Mouse (Mus musculus) thymus, postnatal 10 days (tissue): Measurements from ENCODE around the gene Lhx1.

Experiments
- DNase-seq, 2 experiments: peaks; one replicate each; pipeline ENCODE4 v3.0.0; 2021; ENCODE audit warnings: low spot score in 2 of 2

The Lhx1 gene

GRCm38 (mm10) chr11:84526976-84527860 is 1.9 kb upstream of the Lhx1 start:
- DNase-seq: no peak

- DNase-seq: no peak
These were observed 1.1 kb upstream of the Lhx1 start for GRCm38 (mm10) chr11:84526451-84526850.

- no peak for DNase-seq
These were observed 644 bp downstream of the Lhx1 start for GRCm38 (mm10) chr11:84524511-84525270.

GRCm38 (mm10) chr11:84523841-84524510 is 1.4 kb downstream of the Lhx1 start:
- no peak for DNase-seq

GRCm38 (mm10) chr11:84523321-84523831 is 2.0 kb downstream of the Lhx1 start:
- DNase-seq: no peak

DNA sequence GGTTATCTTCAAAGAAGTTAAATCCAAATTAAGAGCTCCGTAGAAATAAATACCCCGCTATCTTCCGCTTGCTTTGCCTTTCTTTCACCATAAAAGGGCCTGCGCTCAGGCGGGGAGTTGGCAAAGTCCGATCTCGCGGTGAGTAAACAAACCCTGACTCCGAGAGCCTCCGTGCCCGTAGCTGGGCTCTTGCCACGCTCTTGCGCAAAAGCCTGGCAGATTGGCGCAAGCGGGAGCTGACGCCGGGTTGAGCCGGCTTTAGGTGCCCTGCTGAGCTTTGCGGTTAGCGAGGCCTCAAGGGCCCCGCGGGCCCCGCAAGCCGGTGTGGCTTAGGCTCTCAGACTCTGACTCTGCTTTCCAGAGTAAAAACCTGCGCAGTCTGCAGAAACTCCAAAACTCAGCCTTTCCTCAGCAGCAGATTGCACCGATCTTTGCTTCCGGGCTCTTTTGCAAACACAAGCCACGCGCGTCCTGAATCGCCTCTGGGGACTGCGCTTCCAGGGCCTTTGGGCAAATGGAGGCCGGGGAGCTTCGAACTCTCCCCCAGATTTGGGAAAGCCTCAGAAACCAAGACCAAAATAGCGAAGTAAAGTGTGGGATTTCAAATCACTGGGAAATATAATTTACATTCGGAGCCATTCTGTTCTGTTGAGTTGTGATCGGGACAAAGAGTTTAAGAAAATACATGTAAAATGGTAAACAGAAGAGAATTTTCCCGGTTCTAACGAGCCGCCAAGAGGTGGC is 2.6 kb downstream of the Lhx1 start:
- DNase-seq: no peak

DNA sequence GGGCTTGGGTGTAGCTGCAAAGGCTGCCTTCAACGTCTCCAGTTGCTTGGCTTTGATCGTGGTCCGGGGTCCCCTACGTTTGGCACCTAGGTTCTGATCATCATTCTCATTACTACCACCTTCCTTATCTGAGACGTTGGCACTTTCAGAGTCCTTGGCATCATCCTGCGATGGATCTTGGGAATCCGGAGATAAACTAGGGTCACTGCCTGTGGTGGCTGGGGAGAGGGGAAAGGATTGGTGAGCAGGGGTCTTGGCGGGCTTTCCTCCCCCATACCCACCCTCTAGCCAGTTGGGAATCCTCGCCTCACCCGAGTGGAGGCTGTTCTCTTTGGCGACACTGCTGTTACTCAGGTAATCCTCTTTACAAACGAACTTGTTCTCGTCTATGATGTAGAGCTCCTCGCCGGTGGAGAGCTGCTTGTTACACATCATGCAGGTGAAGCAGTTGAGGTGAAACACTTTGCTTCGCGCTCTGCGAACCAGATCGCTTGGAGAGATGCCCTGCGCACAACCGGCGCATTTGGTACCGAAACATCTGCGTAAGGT is 3.5 kb downstream of the Lhx1 start:
- no peak for DNase-seq

DNA sequence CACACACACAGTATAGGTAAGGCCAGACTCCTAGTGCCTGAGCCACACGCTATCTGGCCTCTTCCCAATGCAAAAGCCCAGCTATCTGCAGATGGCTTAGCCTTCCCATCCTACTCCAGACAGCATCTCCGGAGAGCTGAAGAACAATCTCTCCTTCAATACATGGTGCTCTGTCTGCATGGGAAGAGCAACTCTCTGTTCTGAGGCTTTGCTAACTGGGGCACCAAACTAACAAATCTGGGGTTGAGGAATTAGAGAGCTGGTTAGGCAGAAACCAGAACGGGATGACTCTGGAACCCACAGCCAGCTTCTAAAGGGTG is 4.3 kb downstream of the Lhx1 start:
- DNase-seq: no peak

GRCm38 (mm10) chr11:84520269-84521070 is 4.9 kb downstream of the Lhx1 start:
- DNase-seq: no peak

DNA sequence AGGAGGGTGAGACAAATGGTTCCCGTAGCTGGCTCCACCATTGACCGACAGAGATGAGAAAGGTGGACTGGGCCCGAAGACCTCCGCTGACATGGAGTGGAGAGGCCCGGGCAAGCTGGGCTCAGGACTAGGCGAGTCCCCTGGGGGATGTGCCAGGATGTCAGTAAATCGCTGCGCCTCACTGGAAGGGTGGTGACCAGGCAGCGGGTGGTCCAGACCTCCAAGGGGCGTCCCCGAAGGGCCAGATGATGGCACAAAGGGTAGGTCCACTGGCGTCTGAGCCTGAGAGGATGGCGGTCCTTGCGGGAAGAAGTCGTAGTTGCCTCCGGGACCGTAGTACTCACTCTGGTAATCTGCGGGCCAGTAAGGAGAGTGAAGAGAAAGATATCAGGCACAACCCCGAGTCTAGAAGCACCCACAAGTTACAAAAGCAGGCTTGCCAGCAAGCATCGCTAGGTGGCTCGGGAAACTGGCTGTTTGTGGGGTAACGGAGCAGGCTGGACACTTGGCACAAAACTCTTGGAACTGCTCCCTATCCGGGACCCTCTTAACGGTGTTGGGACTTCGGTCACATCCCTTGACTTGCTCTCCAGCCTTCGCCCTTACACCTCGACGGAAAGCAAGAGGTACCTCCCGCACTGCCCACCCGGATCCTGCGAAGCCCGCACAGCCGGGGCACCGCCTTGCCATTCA is 5.6 kb downstream of the Lhx1 start:
- no peak for DNase-seq

DNA sequence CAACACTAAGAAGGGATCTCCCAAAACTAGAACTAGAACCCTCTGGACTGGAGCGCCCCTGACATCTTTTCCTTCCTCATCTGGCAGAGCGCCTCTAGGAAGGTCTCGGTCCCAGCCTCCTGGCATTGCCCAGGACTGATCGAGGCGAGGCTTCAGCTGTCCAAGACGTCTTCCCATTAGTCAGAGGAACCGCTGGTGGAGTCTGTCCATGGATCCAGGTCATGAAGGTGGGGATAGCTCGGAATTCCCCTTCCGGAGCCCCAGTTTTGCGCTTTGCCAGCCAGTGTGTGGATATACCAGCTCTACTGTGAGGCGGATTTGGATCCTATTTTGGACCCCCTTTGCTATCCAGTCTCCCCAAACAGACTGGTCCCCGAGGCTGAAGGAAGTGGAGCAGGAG is 6.3 kb downstream of the Lhx1 start:
- no peak for DNase-seq

- DNase-seq: no peak
These were observed 7.1 kb downstream of the Lhx1 start for GRCm38 (mm10) chr11:84518261-84518660.

GRCm38 (mm10) chr11:84517431-84517830 is 7.9 kb downstream of the Lhx1 start:
- no peak for DNase-seq

GRCm38 (mm10) chr11:84516501-84517240 is 8.7 kb downstream of the Lhx1 start:
- DNase-seq: no peak

DNA sequence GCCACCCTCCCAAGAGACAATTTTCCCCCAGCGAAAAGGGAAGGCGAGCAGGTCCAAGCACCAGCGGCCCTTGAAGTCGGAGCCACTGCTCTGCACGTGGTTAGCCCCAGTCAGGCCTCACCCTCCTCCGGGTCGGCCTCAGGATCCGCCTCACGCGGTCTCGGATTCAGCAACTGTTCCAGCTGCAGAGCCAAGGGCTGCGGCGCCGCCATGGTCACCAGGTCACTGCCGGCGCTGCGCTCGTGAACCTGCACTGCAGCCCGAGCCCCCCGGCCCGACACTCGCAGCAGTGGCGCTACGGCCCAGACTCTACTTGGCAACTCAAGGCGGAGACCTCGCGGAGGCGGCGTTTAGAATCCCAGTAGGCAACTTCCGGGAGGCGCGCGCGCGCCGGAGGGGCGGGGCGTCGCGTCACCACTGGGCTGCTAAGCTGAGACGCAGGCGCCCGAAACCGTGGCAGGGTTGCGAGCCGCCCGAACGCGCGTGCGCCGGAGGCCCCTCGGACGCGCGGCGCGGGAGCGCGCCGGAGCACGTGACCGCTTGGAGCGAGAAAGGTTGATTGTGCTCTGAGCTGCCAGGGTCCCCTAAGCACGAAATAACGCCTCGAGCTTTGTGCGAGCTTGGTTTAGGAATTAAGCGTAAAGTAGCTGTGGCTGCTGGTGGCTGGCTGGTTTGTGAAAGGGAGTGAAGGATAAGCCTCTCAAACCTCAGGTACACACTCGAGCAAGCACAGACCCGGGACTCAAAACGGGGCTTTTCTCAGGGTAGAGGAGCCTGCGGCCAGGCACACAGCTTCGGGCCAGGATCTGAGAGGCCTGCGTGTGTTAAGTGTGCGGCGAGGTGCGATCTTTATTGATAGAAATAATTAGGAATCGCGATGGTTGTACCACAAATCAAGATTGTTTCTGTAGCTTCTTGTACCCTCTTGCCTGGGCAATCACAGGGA is 11.9 kb downstream of the Lhx1 start, which contains the start of gene Aatf:
TSS of gene Aatf (minus strand) at position 352 of the 946 bp plus-strand sequence.
- DNase-seq: peak; percentile 95 to 97

DNA sequence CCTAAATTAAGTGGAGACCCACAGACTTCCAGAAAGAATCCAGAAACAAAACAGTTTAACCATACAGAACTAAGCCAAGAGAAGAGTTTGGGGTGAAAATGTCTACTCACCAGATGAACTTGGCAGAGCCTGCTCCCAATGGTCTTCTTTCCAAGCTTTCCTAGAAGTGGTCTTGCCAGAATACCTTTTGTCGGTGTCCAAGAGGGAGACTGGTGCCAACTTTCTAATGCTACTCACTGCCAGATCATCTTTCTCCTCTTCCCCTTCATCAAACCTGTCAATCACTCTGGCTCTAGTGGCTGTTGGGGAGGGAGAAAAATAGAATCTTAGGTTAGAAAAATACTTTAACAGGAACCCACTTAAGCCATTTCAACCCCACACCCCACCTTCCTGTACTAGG is 13.3 kb downstream of the Lhx1 start:
- DNase-seq: no peak

GRCm38 (mm10) chr11:84504296-84504695 is 21.0 kb downstream of the Lhx1 start:
- DNase-seq: no peak

DNA sequence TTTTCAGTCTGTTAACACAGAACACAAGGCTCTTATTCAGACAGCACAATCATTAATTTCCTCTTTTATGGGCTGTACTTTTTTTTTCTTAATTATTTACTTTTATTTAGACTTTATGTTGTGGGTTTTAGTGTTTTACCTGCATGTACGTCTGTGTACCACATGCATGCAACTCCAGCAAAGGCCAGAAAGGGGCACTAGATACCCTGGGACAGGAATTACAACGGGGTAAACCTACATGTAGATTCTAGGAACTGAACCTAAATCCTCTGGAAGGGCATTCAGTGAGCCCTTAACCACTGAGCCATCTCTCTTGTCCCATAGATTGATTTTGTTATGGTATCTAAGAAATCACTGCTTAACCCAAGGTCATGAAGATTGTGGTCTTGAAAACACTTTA is 27.4 kb downstream of the Lhx1 start:
- no peak for DNase-seq
